Mouse (Mus musculus) CD4-positive, CD25-positive, alpha-beta regulatory T cell, adult 2 months (primary cell): ENCODE results near the gene Myo6.
"Not testable (repeated sequence)": the region's sequence is repeated elsewhere in the genome, so short reads cannot be mapped to it uniquely, and the experiment has no call there.

Experiments
- DNase-seq: peaks from one replicate; pipeline ENCODE4 v3.0.0-alpha.2; 2012; ENCODE audit warnings: low read depth, low spot score

Myo6 gene

DNA sequence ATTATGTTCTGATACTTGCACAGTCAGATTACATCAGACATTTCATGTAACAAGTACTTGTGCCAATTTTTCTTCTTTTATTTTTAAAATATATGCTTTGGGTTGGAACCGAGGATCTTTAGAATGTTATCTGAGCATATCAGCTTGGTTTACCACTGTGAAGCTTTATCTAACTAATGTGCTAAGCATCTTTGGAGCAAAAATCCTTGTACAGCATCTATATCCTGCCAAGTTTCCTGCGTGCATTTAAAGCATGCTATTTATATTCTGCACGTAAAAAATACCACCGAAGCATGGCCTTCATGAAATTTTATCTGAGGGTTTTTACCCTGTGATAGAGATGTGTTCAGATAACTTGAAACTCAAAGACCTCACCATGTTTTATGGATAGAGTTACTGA, 131.3 kb downstream of the Myo6 start:
- no peak for DNase-seq

DNA sequence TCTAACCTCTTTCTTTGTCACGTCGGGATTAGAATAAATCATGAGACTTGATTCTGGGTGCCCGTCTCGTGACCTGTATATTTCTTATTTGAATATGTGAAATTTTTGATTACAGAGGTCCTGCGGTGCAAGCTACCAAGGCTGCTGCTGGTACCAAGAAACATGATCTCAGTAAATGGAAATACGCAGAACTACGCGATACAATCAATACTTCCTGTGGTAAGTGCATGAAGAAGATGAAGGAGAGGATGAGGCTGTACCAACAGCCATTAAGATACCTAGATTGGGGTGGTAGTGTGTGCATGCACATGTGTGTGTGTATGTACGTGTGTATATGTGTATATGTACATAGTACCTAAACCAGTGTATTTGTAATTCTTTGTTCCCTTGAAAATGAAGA, 134.2 kb downstream of the Myo6 start:
- peak; percentile 64 for DNase-seq

DNA sequence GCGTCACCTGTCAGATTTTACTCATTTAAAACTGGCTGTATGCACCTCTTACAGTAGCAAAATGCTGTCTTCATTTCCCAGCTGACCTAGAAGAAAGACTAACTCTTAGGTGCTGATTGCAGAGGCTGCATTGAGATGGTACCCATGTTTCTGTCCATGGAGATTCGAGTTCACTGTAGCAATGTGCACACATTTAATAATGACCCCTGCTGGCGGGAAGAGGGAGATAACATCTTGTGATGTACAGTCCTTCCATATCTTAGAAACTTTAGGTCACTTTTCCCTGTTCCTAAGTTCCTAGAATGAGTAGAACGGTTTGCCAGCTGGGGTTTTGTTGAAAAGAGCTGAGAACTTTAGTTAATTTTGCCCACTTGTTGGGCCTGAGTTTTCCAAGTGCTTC, 138.7 kb downstream of the Myo6 start:
- peak; percentile 47 for DNase-seq

DNA sequence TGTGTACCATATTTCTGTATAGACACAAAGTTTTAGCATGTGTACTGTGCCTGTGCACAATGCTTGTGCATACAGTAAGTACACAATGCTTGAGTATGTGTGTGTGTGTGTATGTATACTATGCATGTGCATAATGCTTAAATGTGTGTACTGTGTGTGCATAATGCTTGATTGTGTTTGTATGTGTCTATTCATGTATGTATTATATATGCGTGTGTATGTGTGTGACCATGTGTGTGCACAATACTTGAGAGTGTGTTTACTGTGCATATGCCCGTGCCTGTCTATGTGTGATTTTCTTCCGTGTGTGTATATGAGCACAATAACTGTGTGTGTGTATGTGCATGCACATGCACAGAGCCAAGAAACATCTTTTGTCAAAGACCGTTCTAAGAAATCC, 141.6 kb downstream of the Myo6 start:
- DNase-seq, result no peak

DNA sequence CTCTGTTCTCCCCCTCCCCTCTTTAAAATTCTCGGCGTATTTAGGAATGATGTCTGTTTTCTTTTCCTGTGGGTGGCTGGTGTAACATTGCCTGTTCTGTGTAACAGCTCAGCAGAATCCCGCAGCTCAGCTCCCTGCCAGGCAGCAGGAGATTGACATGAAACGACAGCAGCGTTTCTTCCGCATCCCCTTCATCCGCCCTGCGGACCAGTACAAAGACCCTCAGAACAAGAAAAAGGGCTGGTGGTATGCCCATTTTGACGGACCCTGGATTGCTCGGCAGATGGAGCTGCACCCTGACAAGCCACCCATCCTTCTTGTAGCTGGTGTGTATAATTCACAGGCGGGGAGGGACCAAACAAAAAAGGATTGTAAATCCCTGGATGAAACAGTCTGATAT, 142.0 kb downstream of the Myo6 start:
- no peak for DNase-seq

DNA sequence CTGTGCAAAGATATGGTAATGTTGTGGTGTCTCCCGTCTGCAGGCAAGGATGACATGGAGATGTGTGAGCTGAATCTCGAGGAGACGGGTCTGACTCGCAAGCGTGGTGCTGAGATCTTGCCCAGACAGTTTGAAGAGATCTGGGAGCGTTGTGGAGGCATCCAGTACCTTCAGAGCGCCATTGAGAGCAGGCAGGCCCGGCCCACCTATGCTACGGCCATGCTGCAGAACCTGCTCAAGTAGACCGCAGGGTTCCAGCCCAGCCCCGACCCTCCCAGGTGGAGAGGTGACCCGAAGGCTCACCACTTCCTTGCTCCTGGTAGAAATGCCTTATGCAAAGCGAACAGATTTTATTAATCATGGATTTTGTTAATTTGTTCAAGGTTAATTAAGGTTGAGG, 142.8 kb downstream of the Myo6 start:
- no peak for DNase-seq

DNA sequence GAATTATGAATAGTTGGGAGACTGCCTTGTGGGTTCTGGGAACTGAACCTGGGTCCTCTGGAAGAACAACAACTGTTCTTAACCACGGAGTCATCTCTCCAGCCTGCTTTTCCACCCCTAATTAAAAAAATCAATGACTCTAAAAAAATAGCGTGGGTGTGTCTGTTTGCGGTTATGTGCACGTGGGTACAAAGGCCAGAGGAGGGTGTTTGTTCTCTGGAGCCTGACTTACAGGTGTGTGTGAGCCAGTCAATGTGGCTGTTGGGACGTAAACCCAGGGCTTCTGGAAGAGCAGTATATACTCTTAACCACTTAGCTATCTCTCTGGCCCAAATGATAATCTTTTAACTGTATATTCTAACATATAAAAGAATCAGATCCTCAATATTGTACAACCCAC, 148.8 kb downstream of the Myo6 start:
- peak; percentile 74 for DNase-seq

DNA sequence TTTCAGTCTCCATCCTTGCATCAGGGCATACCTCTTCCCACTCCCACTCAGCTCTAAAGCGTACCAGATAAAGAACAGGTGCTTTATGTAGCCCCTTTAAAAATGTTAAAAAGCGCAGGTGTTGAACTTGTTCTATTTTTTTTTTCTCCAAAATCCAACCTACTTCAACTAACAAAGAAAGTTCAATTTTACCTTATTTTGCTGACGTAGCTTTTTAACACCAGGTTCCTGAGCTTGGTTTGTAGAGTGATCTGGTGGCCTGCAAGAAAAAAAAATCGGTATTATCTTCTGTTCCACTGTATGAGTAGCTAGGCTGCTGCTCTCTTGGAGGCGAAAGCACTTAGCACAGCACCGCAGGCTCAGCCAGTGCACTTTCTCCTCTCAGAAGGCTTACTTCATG, 151.1 kb downstream of the Myo6 start:
- DNase-seq, result no peak

DNA sequence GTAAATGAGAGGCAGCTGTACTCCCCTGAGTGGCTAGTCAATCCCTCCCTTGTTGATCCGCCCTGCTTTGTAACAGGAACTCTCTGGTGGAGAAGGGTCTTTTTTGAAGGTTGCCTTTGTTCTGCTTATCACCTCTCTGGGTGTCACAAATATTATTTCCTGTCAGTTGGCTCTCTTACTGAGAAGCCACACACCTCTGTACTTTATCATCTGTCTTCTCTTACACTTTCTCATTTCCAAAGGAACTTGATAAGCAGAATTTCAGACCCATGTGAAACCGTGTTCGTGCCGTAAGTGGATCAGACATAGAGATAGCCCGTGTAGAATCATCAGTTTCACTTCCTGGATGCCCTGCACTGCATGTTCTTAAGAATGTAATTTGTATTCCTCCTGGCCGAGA, 153.2 kb downstream of the Myo6 start:
- peak; percentile 70 for DNase-seq

DNA sequence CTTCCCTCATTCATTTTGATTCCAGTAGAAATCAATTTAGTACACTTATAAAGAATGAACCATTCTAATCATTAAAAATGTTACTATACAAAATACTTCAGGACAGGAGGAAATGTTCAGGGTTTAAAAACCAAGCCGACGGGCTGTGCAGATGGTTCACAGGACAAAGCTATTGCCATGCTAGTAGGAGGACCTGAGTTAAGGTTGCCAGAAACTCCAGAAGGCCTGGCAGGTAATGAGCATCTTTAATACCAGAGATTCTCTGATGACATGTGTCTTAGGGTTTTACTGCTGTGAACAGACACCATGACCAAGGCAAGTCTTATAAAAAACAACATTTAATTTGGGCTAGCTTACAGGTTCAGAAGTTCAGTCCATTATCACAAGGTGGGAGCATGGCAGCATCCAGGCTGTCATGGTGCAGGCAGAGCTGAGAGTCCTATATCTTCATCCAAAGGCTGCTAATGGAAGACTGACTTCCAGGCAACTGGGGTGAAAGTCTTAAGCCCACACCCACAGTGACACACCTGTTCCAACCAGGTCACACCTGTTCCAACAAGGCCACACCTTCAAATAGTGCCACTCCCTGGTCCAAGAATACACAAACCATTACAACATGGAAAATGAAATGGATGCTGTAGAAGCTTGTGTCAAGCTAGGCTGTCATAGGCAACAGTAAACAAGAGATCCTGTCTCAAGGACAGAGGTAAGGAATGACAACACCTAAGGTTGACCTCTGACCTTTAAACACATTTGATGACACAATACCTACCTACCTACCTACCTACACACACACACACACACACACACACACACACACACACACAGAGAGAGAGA, 156.4 kb downstream of the Myo6 start:
- DNase-seq, result not testable (repeated sequence)

DNA sequence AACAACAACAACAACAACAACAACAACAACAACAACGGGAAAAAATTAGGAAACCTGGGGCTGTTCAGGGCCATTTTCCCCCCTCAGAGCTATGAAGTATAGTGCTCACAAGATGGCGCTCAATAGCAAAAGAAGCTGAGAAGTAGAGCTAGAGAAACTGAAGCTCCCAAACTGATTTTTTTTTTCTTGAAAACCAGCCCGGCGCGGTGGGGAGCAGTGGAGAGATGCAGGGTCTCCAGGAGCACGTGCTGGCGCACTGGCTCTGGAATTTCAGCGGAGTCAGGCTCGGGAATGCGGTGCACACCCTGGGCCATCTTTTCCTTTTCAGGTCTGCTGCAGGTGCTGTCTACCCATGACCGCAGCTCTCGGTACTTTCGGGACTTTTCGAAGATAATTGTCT, 167.3 kb downstream of the Myo6 start:
- peak; percentile 71 for DNase-seq

DNA sequence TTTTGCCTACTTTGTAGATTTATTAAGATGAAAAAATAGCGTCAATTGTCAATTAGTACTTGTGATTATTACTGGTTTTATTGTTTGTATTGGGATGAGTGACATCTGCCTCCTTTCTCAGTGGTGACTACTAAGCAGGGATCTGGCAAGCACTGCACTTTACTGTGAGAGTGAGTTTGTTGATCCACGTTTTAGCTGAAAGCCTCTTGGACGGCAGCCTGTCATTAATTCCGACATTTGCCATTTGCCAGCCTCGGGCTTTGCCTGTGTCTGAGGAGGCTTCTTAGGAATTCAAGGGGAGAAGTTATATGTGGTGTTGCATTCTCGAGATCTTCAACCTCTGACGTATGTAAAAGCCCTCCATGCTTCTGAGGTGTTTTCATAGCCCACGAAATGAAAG, 168.6 kb downstream of the Myo6 start:
- DNase-seq, result no peak

DNA sequence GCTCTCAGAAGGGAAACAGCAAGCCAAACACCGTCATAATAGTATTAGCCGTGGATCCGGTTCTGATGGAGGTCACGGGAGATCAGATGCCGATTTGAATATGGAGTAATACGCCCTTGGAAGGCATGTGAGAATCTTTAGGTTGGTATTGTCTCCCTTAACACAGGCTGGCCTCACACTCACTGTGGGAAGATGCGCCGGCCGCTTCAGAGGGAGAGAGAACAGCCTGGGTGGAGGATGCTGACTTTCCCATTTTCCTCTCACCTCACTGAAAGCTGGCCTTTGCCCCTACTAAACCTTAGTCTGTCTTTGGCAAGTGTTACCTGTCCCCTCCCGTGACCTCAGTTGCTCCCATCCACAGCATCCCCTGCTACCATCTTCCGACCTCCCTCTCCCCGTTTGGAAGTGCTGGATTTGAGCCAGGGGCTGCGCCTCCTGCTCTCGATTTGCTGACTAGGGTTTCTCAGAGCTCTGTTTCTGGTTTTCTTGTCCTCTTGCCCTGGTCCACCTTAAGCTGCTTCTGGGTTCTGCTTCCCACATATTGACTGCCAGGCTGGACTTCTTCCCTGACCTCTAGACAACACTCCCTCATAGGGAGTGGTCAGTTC, 169.3 kb downstream of the Myo6 start:
- DNase-seq, result no peak

DNA sequence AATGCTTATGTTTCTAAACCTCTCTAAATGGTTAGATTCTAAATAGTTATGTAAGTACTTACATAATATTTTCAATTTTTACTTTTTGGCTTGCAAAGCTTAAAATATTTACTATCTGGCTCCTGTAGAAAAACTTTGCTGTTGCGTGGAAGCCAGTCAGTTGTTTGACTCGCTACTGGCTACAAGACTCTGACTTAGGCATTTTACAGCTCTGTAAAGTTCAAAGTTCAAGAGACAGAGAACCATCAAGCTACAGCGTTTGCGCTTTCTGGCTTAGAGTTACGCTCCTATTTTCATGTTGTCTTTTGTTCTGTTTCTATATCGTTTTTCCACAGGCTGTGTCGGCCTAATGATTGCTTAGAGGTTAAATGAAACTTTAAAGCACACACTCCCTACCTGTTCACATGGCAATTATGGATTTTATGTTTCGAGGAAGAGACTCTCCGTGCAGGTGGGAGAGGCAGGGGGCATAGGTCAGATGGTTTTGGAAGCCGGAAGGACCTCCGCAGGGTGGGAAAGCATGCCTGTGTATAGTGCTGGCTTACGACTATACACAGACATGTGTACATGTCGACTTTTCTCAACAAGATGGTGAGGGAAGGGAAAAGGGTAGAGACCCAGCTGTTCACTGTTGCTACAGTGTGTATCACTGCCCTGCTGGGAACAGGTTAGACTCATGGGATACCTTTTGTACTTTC, 171.0 kb downstream of the Myo6 start:
- no peak for DNase-seq

DNA sequence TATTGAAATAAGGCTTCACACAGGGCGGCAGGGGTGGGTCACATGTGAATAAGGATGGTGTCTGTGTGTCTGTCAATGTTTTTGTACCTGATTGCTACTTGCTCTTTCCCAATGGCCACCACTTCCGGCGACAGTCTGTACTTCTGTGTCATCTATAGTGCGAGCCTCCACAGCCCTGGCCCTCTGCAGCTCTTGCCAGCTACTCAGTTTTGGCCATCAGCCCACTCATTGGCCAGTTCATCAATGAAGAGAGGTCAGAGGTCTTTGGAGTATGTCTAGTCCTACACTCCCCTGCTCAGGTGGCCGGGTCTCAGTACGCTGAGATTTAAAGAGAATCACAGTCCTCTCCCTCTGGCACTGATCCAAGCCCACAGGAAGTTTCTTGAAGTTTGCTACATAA, 173.2 kb downstream of the Myo6 start:
- no peak for DNase-seq

DNA sequence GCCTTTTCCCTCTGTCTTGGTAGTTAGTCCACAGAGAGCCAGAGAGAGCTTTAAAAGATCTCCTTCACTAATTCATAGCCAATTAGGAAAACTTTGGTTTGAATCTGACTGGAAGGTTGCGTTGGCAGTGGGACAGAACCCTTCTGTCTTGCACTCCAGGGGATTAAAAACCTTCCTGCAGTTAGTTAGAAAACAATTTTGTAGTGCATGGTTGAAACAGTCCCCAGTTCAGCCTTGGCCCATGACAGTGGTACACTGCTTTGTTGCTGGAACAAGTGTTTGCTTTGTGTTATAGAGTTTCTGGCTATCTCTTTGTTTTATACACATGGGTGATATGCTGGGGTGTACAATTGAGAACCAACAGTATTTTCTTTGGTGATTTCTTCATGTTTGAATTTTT, 176.1 kb downstream of the Myo6 start:
- DNase-seq, result no peak

DNA sequence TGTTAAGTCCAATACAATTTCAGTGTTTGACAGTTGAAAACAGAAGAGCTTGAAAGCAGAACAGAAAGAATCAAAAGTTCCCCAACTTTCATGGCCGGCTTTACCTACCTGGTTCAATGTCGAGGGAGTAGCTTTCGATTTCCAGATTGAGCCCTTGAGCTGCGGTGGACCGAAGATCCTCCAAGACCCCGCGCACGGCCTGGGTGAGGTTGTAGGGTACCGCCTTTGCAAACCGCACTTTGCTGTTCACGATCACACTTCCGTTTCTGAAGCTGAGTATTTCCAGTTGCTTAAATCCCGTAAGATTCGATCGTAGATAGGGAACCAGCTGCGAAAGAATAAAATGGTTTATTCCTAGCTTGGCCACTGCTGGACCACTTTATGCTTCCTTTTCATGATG, 176.9 kb downstream of the Myo6 start:
- peak; percentile 16 for DNase-seq

DNA sequence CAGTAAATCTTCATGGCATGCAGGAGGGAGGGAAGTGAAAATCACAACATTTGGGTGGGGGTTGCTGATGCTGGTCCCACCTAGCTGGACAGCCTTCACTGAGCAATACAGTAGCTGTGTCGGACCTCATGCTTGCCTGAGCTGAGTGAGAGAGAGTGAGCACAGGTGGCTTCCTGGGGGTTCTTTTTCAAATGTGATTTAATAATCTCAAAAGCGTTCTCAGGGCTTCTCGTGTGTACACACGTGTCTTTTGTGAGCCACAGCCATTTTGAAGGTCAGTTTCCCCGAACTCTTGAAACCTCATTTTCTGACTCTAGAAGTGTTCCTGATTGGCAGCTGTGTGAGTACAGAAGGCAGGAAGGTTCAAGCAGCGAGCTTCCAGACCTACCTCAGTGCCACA, 177.7 kb downstream of the Myo6 start:
- no peak for DNase-seq

DNA sequence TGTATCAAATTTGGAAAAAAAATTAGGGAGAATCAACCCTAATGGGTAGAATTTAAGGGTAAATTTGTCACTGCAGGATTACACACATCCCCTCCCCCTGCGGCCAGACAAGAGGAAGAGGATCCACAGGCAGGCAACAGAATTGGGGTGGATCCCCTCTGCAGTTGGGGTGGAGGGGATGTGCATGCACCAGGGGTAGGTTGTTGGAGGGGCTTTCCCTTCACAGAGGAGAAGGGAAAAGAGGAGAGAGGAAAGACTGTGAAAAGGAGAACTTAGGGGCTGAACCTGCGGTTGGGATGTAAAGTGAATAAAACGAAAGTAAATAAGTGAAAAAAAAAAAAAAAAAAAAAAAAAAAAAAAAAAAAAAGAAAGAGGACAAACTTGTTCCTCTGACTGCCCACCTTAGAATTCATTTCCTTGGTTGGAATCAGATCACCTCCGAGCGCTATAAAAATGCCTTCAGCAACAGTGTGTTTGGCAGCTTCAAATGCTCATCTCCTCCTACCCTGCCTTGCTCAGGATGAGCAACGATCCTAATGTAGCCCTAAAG, 179.7 kb downstream of the Myo6 start:
- DNase-seq, result peak; percentile 20

DNA sequence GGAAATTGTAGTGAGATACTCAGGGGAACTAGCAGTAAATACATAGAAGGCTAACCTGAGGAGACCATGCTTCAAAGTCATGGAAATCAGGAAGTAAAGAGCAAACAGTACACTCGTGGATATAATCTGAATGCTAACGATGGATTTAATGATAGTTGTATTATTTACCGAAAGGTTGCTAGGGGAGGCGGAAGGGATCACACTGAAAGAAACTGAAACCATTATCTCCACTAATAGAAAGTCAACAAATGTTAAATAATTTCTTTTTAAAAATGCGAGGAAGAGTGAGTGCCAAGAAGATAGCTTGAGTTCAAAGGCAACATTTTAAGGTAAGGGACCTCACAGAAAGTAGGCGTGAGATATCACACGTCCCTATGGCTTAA, 186.5 kb downstream of the Myo6 start:
- DNase-seq, result no peak

DNA sequence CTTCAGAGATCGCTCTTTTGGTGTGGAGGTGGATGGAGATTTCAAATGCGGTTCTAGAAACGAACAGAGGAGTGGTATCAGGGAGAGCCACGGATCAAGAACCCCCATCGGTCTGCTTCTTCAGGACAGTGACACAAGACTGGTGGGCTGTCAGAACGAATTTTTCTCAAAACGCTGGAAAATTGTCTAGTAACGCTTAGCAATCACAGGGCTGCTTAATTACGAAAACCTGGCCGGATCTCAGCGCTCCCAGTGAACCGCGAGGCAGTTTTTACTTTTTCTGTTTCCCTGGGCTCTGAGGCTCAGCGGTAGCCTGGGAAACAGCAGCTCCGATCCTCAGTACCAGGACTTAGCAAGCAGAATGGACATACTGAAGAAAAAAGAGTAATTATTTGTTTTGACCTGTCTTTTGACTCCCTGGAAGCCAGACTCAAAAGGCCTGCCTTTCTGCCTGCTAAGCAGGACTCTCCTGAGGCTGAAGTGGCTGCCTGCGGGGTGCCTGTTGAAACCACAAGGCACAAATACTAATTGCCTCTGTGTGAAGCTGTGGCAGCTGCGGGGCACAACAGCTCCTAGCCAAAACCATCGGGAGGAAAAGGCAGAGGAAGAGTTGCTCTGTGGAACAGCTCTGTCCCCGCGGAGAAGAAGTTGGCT, 187.0 kb downstream of the Myo6 start:
- DNase-seq, result no peak

DNA sequence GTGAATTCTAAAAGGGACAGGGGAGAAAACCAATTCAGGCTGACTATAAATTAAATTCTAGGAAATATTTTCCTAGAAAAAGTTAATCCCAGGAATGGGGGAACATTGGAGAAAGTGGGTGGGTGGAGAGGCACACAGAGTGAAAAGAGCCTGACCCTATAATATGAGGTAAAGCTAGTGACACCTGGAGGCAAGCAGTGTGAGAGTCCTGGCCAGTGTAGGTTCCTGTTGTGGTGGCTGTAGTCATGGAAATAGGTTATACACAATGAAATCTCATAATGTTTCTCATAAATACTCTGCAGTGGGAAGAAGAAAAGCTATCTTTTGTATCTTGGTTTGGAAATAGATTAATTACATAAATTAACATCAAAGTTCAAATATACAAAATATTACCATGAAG, 195.2 kb downstream of the Myo6 start:
- peak; percentile 21 for DNase-seq
